Mouse (Mus musculus) MEL (cell line): ENCODE data around the gene Tubb4a.

Source experiments
- CTCF ChIP-seq, 3 experiments: IDR thresholded peaks in 2 of 3; conservative IDR thresholded peaks in 1 of 3; 2 replicates each; pipeline ENCODE4 v1.5.1; 2011 to 2012; ENCODE audit warnings: low read length in 3 of 3, low read depth in 2 of 3, mild to moderate bottlenecking in 2 of 3, improper control_type of control experiment in 1 of 3, inconsistent platforms in 1 of 3, mixed read lengths in 1 of 3, moderate library complexity in 1 of 3; ENCODE audit not compliant: control insufficient read depth in 1 of 3, insufficient read depth in 1 of 3, poor library complexity in 1 of 3, severe bottlenecking in 1 of 3
- E2F4 ChIP-seq: IDR thresholded peaks from 2 replicates; pipeline ENCODE4 v1.6.1; 2011; ENCODE audit warnings: low read depth, low read length, improper control_type of control experiment, borderline replicate concordance
- EP300 ChIP-seq, 2 experiments: IDR thresholded peaks; 2 replicates each; pipeline ENCODE4 v1.6.1; 2011; ENCODE audit warnings: improper control_type of control experiment in 2 of 2, low read length in 2 of 2, low read depth in 1 of 2, mild to moderate bottlenecking in 1 of 2
- JUND ChIP-seq: IDR thresholded peaks from 2 replicates; pipeline ENCODE4 v1.6.1; 2011; ENCODE audit warnings: low read depth, mild to moderate bottlenecking, improper control_type of control experiment, low read length
- POLR2A ChIP-seq, 2 experiments: IDR thresholded peaks; 2 replicates each; pipeline ENCODE4 v1.6.1; 2011 to 2012; ENCODE audit warnings: low read length in 2 of 2, mild to moderate bottlenecking in 2 of 2, control low read depth in 1 of 2, improper control_type of control experiment in 1 of 2, low read depth in 1 of 2, moderate library complexity in 1 of 2; ENCODE audit not compliant: control insufficient read depth in 1 of 2, insufficient read depth in 1 of 2, poor library complexity in 1 of 2
- POLR2AphosphoS2 ChIP-seq: IDR thresholded peaks from 2 replicates; pipeline ENCODE4 v1.6.1; 2011; ENCODE audit warnings: low read length, improper control_type of control experiment
- SIN3A ChIP-seq: IDR thresholded peaks from 2 replicates; pipeline ENCODE4 v1.6.1; 2012; ENCODE audit warnings: low read length, improper control_type of control experiment, inconsistent platforms
- ZC3H11A ChIP-seq: IDR thresholded peaks from 2 replicates; pipeline ENCODE4 v1.6.1; 2012; ENCODE audit warnings: low read depth, mild to moderate bottlenecking, inconsistent platforms, low read length, improper control_type of control experiment

DNA sequence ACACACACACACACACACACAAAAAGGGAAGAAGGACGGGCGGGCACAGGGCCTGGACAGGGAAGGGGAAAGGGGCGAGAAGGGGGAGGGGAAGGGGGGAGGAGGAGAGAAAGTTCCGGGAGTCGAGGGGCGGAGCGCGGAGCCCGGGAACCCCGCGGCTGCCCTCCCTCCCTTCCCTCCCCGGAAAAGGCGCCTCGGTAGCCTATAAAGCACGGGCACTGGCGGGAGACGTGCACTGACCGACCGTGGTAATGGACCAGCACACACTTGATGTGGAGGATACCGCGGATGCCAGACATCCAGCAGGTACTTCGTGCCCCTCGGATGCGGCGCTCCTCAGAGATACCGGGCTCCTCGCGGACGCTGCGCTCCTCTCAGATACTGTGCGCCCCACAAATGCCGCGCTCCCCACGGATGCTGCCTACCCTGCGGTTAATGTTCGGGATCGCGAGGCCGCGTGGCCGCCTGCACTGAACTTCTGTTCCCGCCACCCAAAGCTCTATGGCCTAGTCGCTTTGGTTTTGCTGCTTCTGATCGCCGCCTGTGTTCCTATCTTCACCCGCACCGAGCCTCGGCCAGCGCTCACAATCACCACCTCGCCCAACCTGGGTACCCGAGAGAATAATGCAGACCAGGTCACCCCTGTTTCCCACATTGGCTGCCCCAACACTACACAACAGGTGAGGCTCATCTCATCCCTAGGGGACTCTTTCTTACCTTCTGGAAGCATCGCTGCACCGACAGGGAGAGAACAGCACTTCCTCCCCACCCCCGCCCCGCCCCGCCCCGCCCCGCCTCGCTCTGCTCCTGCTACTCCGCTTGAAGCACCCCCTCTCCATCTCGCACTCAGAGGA is 17.8 kb upstream of the Tubb4a start, which contains the start of gene Tnfsf9:
- TF ChIP-seq POLR2A (IDR thresholded peaks at IDR 0.05; ENCODE audit: control insufficient read depth in 1 of 2, insufficient read depth in 1 of 2, low read depth in 1 of 2, low read length in 2 of 2, poor library complexity in 1 of 2): peak in 1 of 2 experiments; percentile 47; a peak in 1 of 4 replicates
- TF ChIP-seq POLR2AphosphoS2: no peak
- TF ChIP-seq SIN3A: peak; percentile 23; the same call in 1 of the 2 replicates
- TF ChIP-seq EP300 (IDR thresholded peaks at IDR 0.05; ENCODE audit: low read depth in 1 of 2, low read length in 2 of 2): no peak
- TF ChIP-seq JUND: no peak
- TF ChIP-seq ZC3H11A: no peak
- TF ChIP-seq CTCF (IDR thresholded peaks at IDR 0.05 in 2 of 3, conservative IDR thresholded peaks at IDR 0.05 in 1 of 3; ENCODE audit: control insufficient read depth in 1 of 3, insufficient read depth in 1 of 3, low read depth in 2 of 3, low read length in 3 of 3, poor library complexity in 1 of 3, severe bottlenecking in 1 of 3): no peak
- TF ChIP-seq E2F4: no peak; the same call in 1 of the 2 replicates
